Mouse (Mus musculus): ENCODE measurements at regions not wholly inside any gene's neighbourhood (a gene's known extent, or its start where the extent isn't known, plus 50 kb on each side); places are given as distances from the start of the nearest gene placed in this dataset.

GRCm38 (mm10) chr3:66646251-66646650 lies 334.9 kb upstream of the Rsrc1 start:
- no peak for ATAC-seq (ENCODE audit: low FRiP score, low read depth)
- H3K9ac ChIP-seq = no peak overlapping the region
- H3K4me3 ChIP-seq = no peak overlapping the region
- H3K27ac ChIP-seq (replicated peaks) = no peak overlapping the region
- H3K4me1 ChIP-seq (replicated peaks) = no peaks in the 10 kb centered on the region
- H3K9me3 ChIP-seq = no peaks in the 10 kb centered on the region
- WGBS = 43% methylated on average over 4 of the region's 4 CpGs
- H3K4me2 ChIP-seq = no peak overlapping the region
- no peaks in the 10 kb centered on the region for H3K27me3 ChIP-seq
- no peaks in the 10 kb centered on the region for H3K36me3 ChIP-seq

- WGBS = 81% methylated on average over 4 of the region's 4 CpGs
Observed at GRCm38 (mm10) chr3:66649271-66649670, 331.9 kb upstream of the Rsrc1 start.

GRCm38 (mm10) chr3:66650076-66650748 lies 331.0 kb upstream of the Rsrc1 start:
- Histone ChIP-seq H3K27me3 (no peaks in the 10 kb centered on the region), H3K9ac (no peak overlapping the region), H3K4me1 (replicated peaks) (no peaks in the 10 kb centered on the region), H3K4me3 (no peak overlapping the region), H3K27ac (replicated peaks) (no peak overlapping the region), H3K9me3 (no peaks in the 10 kb centered on the region), H3K36me3 (no peaks in the 10 kb centered on the region), H3K4me2 (0 out of 2 replicates have a peak overlapping the region, but pooled peaks have one; percentile 16)
- WGBS = 66% methylated on average over 15 of the region's 15 CpGs
- peak; percentile 79; the same call in 1 of the 2 replicates for ATAC-seq (ENCODE audit: low FRiP score, low read depth)

More at GRCm38 (mm10) chr3:66649271-66649670, 331.9 kb upstream of the Rsrc1 start:
- ATAC-seq (ENCODE audit: low FRiP score, low read depth) = no peak
- Histone ChIP-seq H3K27me3 (no peaks in the 10 kb centered on the region), H3K36me3 (no peaks in the 10 kb centered on the region), H3K9me3 (no peaks in the 10 kb centered on the region), H3K4me3 (no peak overlapping the region), H3K27ac (replicated peaks) (no peak overlapping the region), H3K4me2 (no peak overlapping the region), H3K9ac (no peak overlapping the region), H3K4me1 (replicated peaks) (no peaks in the 10 kb centered on the region)

GRCm38 (mm10) chr3:66650749-66651472 lies 330.3 kb upstream of the Rsrc1 start:
- Histone ChIP-seq H3K9ac (no peak overlapping the region), H3K9me3 (no peaks in the 10 kb centered on the region), H3K4me2 (peak overlapping the region; percentile 16; the same call in 1 of the 2 replicates), H3K36me3 (no peaks in the 10 kb centered on the region), H3K27ac (replicated peaks) (no peak overlapping the region), H3K4me1 (replicated peaks) (no peaks in the 10 kb centered on the region), H3K4me3 (no peak overlapping the region), H3K27me3 (no peaks in the 10 kb centered on the region)
- peak; percentile 45; the same call in 1 of the 2 replicates for ATAC-seq (ENCODE audit: low FRiP score, low read depth)
- 62% methylated on average over 16 of the region's 16 CpGs for WGBS

GRCm38 (mm10) chr3:66652139-66652846 lies 328.9 kb upstream of the Rsrc1 start:
- Histone ChIP-seq H3K27me3 (no peaks in the 10 kb centered on the region), H3K9ac (no peak overlapping the region), H3K4me1 (replicated peaks) (no peaks in the 10 kb centered on the region), H3K4me2 (no peak overlapping the region), H3K36me3 (no peaks in the 10 kb centered on the region), H3K4me3 (no peak overlapping the region), H3K27ac (replicated peaks) (no peak overlapping the region), H3K9me3 (no peaks in the 10 kb centered on the region)
- WGBS = 95% methylated on average over 7 of the region's 7 CpGs
- ATAC-seq (ENCODE audit: low FRiP score, low read depth) = no peak

GRCm38 (mm10) chr3:66653961-66654360 lies 327.2 kb upstream of the Rsrc1 start:
- Histone ChIP-seq H3K4me2 (no peak overlapping the region), H3K4me3 (no peak overlapping the region), H3K9me3 (no peaks in the 10 kb centered on the region), H3K27ac (replicated peaks) (no peak overlapping the region), H3K36me3 (no peaks in the 10 kb centered on the region), H3K27me3 (no peaks in the 10 kb centered on the region), H3K9ac (no peak overlapping the region), H3K4me1 (replicated peaks) (no peaks in the 10 kb centered on the region)
- ATAC-seq (ENCODE audit: low FRiP score, low read depth) = no peak
- WGBS = 74% methylated on average over 2 of the region's 2 CpGs

- H3K36me3 ChIP-seq = no peaks in the 10 kb centered on the region
- H3K9me3 ChIP-seq = no peaks in the 10 kb centered on the region
- H3K27ac ChIP-seq (replicated peaks) = no peak overlapping the region
- no peak overlapping the region for H3K9ac ChIP-seq
- H3K4me1 ChIP-seq (replicated peaks) = no peaks in the 10 kb centered on the region
- no peak overlapping the region for H3K4me2 ChIP-seq
- H3K27me3 ChIP-seq = no peaks in the 10 kb centered on the region
- WGBS = 87% methylated on average over 1 of the region's 1 CpGs
- no peak overlapping the region for H3K4me3 ChIP-seq
- ATAC-seq (ENCODE audit: low FRiP score, low read depth) = no peak
Observed at GRCm38 (mm10) chr3:66654860-66655259, 326.3 kb upstream of the Rsrc1 start.

GRCm38 (mm10) chr3:66656458-66656857 lies 324.7 kb upstream of the Rsrc1 start:
- Histone ChIP-seq H3K4me2 (no peak overlapping the region), H3K36me3 (no peaks in the 10 kb centered on the region), H3K27me3 (no peaks in the 10 kb centered on the region), H3K27ac (replicated peaks) (no peak overlapping the region), H3K9ac (no peak overlapping the region), H3K9me3 (no peaks in the 10 kb centered on the region), H3K4me1 (replicated peaks) (no peaks in the 10 kb centered on the region), H3K4me3 (no peak overlapping the region)
- no peak for ATAC-seq (ENCODE audit: low FRiP score, low read depth)
- WGBS = 86% methylated on average over 5 of the region's 5 CpGs

- no peak overlapping the region for H3K27ac ChIP-seq (replicated peaks)
- no peak overlapping the region for H3K4me2 ChIP-seq
- H3K9me3 ChIP-seq = no peaks in the 10 kb centered on the region
- no peaks in the 10 kb centered on the region for H3K27me3 ChIP-seq
- H3K4me3 ChIP-seq = no peak overlapping the region
- WGBS = 74% methylated on average over 5 of the region's 5 CpGs
- no peak for ATAC-seq (ENCODE audit: low FRiP score, low read depth)
- H3K4me1 ChIP-seq (replicated peaks) = no peaks in the 10 kb centered on the region
- H3K36me3 ChIP-seq = no peaks in the 10 kb centered on the region
- no peak overlapping the region for H3K9ac ChIP-seq
Observed at GRCm38 (mm10) chr3:66660555-66660954, 320.6 kb upstream of the Rsrc1 start.

- no peak overlapping the region for H3K4me3 ChIP-seq
- H3K36me3 ChIP-seq = no peaks in the 10 kb centered on the region
- no peaks in the 10 kb centered on the region for H3K9me3 ChIP-seq
- H3K9ac ChIP-seq = no peak overlapping the region
- 66% methylated on average over 8 of the region's 8 CpGs for WGBS
- no peak for ATAC-seq (ENCODE audit: low FRiP score, low read depth)
- H3K27ac ChIP-seq (replicated peaks) = no peak overlapping the region
- H3K4me2 ChIP-seq = no peak overlapping the region
- H3K4me1 ChIP-seq (replicated peaks) = no peaks in the 10 kb centered on the region
- H3K27me3 ChIP-seq = no peaks in the 10 kb centered on the region
Observed at GRCm38 (mm10) chr3:66661826-66662618, 319.2 kb upstream of the Rsrc1 start.

GRCm38 (mm10) chr3:66683589-66684286 lies 297.5 kb upstream of the Rsrc1 start:
- H3K9me3 ChIP-seq = no peaks in the 10 kb centered on the region
- H3K4me3 ChIP-seq = no peak overlapping the region
- WGBS = 42% methylated on average over 8 of the region's 8 CpGs
- H3K9ac ChIP-seq = no peak overlapping the region
- peaks cover 14% of the 10 kb centered on the region for H3K4me1 ChIP-seq (replicated peaks)
- H3K27me3 ChIP-seq = no peaks in the 10 kb centered on the region
- ATAC-seq (ENCODE audit: low FRiP score, low read depth) = no peak
- H3K4me2 ChIP-seq = 0 out of 2 replicates have a peak overlapping the region, but pooled peaks have one; percentile 11
- H3K27ac ChIP-seq (replicated peaks) = no peak overlapping the region
- no peaks in the 10 kb centered on the region for H3K36me3 ChIP-seq

All from hindbrain, embryonic 15.5 days (tissue).